Mouse (Mus musculus) thymus, adult 2 months (tissue): ENCODE measurements at regions not wholly inside any gene's neighbourhood (a gene's known extent, or its start where the extent isn't known, plus 50 kb on each side); places are given as distances from the start of the nearest gene placed in this dataset.

ENCODE experiments used
- CTCF ChIP-seq: fragments of 200-500 bp; IDR thresholded peaks from 2 replicates; pipeline ENCODE4 v1.5.1; 2012; ENCODE audit warnings: mild to moderate bottlenecking, control low read depth, low read length, moderate library complexity, borderline replicate concordance; ENCODE audit not compliant: control insufficient read depth, poor library complexity, insufficient read depth; ENCODE audit errors: extremely low read depth
- POLR2A ChIP-seq: fragments of 200-500 bp; IDR thresholded peaks from 2 replicates; pipeline ENCODE4 v1.6.1; 2012; ENCODE audit warnings: mild to moderate bottlenecking, low read length, control low read depth, moderate library complexity; ENCODE audit not compliant: control insufficient read depth, poor library complexity, insufficient read depth; ENCODE audit errors: extremely low read depth

- no peak for TF ChIP-seq POLR2A
- no peak for TF ChIP-seq CTCF
Observed at GRCm38 (mm10) chr5:118339676-118340661, 94.9 kb downstream of the 2410131K14Rik start.
